Mouse (Mus musculus) brain, adult 2 months (tissue): ENCODE results near the gene Tax1bp1.
A peak's percentile ranks its signal among the peaks of the same experiment; 100 is the strongest.
"Not testable (repeated sequence)": the region's sequence is repeated elsewhere in the genome, so short reads cannot be mapped to it uniquely, and the experiment has no call there.

Source experiments
- DNase-seq: peaks from one replicate; pipeline ENCODE4 v3.0.0; 2011; ENCODE audit warnings: low read depth, low spot score

Tax1bp1 gene

GRCm38 (mm10) chr6:52713104-52713896 is at the start of gene Tax1bp1:
Tax1bp1 (plus strand) TSS chr6:52713729.
- DNase-seq: peak; percentile 96

GRCm38 (mm10) chr6:52667641-52668040 is 45.9 kb upstream of the Tax1bp1 start:
- DNase-seq: no peak

GRCm38 (mm10) chr6:52669878-52670277 is 43.7 kb upstream of the Tax1bp1 start:
- DNase-seq: not testable (repeated sequence)

GRCm38 (mm10) chr6:52671791-52672190 is 41.7 kb upstream of the Tax1bp1 start:
- no peak for DNase-seq

GRCm38 (mm10) chr6:52672539-52672938 is 41.0 kb upstream of the Tax1bp1 start:
- no peak for DNase-seq

GRCm38 (mm10) chr6:52673706-52674105 is 39.8 kb upstream of the Tax1bp1 start:
- no peak for DNase-seq

- DNase-seq: no peak
Observed at GRCm38 (mm10) chr6:52674541-52674940, 39.0 kb upstream of the Tax1bp1 start.

GRCm38 (mm10) chr6:52675222-52675921 is 38.2 kb upstream of the Tax1bp1 start:
- DNase-seq: peak; percentile 5

GRCm38 (mm10) chr6:52677534-52677933 is 36.0 kb upstream of the Tax1bp1 start:
- not testable (repeated sequence) for DNase-seq

- peak; percentile 16 for DNase-seq
Observed at GRCm38 (mm10) chr6:52679565-52679964, 34.0 kb upstream of the Tax1bp1 start.

GRCm38 (mm10) chr6:52680458-52681032 is 33.0 kb upstream of the Tax1bp1 start:
- DNase-seq: peak; percentile 63

- DNase-seq: no peak
Observed at GRCm38 (mm10) chr6:52681847-52682485, 31.6 kb upstream of the Tax1bp1 start.

- no peak for DNase-seq
Observed at GRCm38 (mm10) chr6:52682607-52683006, 30.9 kb upstream of the Tax1bp1 start.

- DNase-seq: peak; percentile 78
Observed at GRCm38 (mm10) chr6:52686901-52687500, 26.5 kb upstream of the Tax1bp1 start.

- DNase-seq: no peak
Observed at GRCm38 (mm10) chr6:52690365-52690764, 23.2 kb upstream of the Tax1bp1 start.

- DNase-seq: no peak
Observed at GRCm38 (mm10) chr6:52691800-52692199, 21.7 kb upstream of the Tax1bp1 start.

GRCm38 (mm10) chr6:52692451-52693063 is 21.0 kb upstream of the Tax1bp1 start:
- DNase-seq: peak; percentile 10

GRCm38 (mm10) chr6:52697964-52698535 is 15.5 kb upstream of the Tax1bp1 start:
- DNase-seq: peak; percentile 11

GRCm38 (mm10) chr6:52699050-52699449 is 14.5 kb upstream of the Tax1bp1 start:
- DNase-seq: no peak

GRCm38 (mm10) chr6:52699899-52700298 is 13.6 kb upstream of the Tax1bp1 start:
- no peak for DNase-seq

GRCm38 (mm10) chr6:52703263-52703662 is 10.3 kb upstream of the Tax1bp1 start:
- DNase-seq: no peak
